Mouse (Mus musculus) heart, postnatal 14 days (tissue): ENCODE measurements at regions not wholly inside any gene's neighbourhood (a gene's known extent, or its start where the extent isn't known, plus 50 kb on each side); places are given as distances from the start of the nearest gene placed in this dataset.

Source experiments
- DNase-seq, 2 experiments: peaks; one replicate each; pipeline ENCODE4 v3.0.0; 2021 to 2022
- intact Hi-C: fragments of 180-260 bp; cut with DNase I; formaldehyde crosslinking; loops from one replicate; pipeline ENCODE4 v1.15.1; 2025

DNA sequence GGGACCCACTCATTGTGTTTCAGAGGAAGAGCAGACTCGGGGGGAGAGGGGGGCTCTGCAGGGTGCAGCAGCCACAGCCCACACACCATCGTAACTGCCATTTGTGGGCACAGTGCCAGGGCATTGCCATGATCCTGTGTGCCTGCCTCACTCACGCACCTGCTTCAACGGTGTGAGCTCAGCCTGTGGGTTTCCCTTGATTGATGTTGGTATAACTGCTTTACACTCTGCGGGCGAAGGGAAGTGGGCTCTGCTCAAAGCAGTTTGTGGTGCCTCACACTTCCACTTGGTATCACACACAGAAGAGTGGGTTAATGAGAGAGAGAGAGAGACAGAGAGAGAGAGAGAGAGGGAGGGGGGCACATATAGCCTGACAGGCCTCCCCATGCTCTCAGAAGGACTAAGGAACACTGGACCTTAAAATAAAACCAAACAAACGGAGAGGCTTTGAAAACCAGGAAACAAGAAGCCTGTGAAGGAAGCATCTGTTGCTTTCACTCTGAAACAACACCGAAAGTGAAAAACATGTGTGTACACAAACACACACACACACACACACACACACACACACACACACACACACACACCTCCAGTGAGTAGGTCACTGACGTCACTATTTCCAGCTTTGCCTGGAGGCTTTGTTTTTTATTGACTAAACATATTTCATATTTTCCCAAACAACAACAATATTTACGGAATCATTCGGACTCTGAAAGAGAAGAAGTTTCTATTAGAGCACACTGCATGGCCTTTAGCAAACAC is 255.4 kb downstream of the Gm11361 start:
- intact Hi-C loops, result no loop called here
- peak in 1 of 2 experiments; percentile 27 for DNase-seq

DNA sequence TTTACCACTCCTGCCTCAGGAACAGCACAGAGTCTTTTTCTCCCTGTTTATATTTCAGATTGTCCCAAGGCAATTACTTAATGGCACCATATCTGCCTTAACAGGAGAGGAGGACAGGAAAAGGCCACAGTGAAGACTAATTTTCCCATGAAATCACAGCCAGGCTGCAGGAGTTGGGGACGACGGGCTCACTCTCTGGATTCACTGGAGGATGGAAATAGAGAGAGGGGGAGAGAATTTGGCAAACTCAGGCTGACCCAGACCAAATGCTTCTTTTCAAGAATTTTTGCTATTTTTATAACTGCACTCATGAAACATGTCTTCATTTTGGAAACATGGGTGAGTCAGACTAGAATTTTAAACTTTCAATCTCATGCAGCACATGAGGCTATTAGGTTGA is 250.9 kb downstream of the Gm11361 start:
- DNase-seq, result peak in 1 of 2 experiments; percentile 18
- intact Hi-C loops, result loop anchor here (5.0 kb wide), 1 partner anchor 86 kb away; no protein-coding TSS in a partner anchor

DNA sequence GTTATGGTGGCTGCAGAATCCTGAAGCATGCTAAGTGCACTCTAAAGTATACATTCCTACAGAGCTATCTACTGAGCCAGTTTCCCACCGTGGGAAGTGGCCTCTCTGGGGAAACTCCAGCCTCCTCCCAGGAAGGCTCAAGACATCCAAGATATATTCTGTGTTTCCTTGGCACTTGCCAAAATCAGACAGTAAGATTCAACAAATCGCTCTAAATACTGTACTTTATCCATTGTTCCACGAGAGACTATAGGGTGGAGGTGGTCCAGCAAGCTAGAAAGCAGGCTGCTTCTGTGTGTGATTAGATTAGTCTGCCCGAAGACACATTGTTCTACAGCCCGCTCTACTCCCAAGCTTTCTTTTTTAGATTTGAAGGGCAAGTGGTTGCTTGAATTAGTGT is 250.5 kb downstream of the Gm11361 start:
- intact Hi-C loops, result loop anchor here (5.0 kb wide), 1 partner anchor 85 kb away; no protein-coding TSS in a partner anchor
- no peak for DNase-seq

DNA sequence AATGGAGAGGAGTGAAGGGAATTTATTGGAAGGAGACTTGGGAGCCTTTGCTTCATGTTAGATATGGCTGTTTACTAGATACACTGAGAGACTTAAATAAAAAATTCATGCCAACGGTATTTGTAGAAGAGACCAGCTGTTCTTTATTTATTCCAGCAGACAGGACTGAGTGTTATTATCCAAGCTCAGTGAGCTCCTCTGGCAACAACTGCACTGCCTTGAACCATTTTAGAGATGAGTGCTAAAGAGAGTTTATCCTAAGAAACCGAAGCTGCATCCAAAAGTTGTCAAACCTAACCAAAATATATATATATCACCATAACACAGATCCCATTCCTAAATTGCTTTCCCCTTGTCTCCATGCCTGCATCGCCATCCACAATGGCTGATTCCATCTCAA is 247.0 kb downstream of the Gm11361 start:
- no peak for DNase-seq
- intact Hi-C loops, result loop anchor here (5.0 kb wide), 1 partner anchor 448 kb away; the partner anchor contains the start of gene Sox4

DNA sequence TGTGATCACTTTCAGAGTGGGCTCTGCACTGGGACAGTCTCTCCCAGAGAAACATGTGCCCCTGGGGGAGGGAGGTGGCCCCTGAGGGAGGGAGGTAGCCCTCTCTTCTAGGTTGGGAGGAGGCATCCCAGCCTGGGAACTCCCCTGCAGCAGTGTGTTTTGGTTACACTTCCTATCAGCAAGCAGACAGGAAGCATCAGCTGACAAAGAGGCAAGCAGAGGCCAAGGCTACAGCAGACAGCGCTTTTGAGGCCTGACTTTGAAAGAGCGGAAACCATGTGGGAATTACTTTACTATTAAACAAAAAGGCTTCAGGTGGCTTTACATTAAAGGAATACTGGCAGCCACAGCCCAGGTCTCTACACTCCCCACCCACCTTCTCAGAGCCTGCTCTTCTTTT is 244.8 kb downstream of the Gm11361 start:
- intact Hi-C loops, result loop anchor here (5.0 kb wide), 1 partner anchor 450 kb away; the partner anchor contains the start of gene Sox4
- peak; percentile 48 to 50 for DNase-seq

DNA sequence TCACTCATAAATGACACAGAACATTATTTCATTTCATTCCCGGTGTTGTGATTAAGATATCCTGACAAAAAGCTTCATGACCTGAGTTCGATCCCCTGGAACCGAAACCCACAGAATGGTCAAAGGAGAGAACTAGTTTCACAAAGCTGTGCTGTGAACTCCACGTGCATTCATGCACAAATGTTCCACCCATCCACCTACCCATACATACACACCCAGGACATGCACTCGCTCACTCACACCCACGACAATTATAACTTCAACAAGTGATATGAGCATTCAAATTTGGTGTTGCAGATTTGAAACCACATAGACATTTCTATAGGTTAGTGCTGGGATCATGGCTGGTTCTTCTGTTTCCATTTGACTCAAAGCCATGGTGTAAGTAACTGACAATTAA is 243.4 kb downstream of the Gm11361 start:
- intact Hi-C loops, result loop anchor here (5.0 kb wide), 1 partner anchor 452 kb away; the partner anchor contains the start of gene Sox4

DNA sequence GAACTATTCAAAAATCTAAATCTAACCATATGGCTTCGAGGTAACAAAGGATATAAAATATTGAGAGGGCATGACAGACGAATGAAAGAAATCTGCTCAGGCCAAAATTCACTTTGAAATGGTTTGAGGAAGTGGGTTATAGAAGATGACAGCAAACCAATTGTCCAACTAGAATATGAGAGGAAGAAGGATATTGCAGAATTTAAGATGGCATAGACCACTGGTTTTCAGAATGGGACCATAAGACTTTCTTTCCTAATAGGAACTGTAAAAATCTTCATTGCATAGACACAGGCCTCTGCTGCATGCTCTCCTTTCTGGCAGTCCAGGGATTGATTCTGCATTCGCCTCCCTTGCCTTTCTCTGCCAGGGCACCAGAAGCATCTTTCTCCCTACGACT is 240.2 kb downstream of the Gm11361 start:
- intact Hi-C loops, result no loop called here
- no peak for DNase-seq

More for the DNA sequence above, 243.4 kb downstream of the Gm11361 start:
- no peak for DNase-seq

DNA sequence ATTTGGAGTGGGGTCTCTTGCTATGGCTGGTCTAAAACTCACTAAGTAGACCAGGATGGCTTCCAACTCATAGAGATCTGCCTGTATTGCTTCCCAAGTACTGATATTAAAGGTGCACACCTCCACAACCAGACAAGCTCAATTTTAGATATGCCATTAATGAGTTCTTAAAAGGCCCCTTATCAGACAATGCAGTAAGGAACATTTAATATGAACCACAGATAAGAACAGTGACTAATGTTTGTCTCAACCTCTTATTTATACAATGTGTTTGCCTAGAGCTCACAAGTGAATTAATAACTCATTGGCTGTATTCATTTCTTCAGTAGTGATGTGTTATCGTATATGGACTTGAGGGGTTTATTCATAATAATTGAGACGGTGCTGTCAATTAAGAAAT is 234.7 kb downstream of the Gm11361 start:
- intact Hi-C loops, result no loop called here
- no peak for DNase-seq

DNA sequence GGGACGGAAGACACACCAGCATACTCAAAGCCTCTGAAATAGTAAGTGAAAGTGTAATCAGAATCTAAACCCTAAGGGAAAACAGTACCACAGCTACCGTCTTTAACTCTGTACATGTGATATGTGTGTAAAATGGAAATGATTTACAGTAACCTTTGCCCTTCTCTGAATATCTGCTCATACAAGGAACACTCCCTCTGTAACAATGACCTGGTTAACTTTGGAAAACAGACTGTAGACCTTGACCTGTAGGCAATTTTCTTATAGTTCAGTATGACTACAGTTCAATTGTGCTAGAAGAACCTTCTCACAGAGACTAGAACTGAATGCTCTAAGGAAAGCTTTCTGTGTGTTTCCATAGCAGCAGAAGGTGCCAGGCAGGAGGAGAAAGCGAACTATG is 226.4 kb downstream of the Gm11361 start:
- intact Hi-C loops, result no loop called here
- no peak for DNase-seq

DNA sequence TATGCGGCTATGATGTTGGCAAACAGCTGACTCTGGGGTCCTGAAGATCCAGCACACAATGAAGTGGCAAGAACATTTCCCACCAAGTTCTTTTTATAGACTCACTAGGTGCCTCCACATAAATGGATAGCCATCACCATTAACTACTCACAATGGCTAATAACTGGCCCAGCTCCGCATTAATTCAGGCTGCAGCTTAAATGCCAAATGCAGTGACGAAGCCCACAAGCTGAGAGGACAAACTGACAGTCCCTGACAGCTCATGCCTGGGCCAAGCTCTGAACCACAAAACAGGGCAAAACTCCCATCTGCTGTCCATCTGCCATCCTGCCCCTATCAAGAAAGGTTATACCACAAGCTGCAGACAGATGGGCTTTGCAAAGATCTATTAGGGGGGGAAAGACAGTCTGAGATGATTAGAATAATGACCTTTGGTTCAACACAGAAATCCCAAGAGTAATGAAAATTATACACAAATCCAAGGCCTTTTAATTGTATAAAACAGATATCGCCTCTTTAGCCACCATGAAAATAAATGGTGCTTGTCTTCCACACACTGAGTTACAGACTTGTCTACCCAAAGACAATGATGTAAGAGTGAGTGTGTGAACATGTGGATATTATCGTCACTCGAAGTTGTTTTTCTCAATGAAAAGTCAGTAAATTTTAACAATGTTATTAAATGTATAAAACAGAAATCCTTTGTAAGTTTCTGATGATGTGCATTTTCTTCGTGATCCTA is 224.1 kb downstream of the Gm11361 start:
- DNase-seq, result no peak
- intact Hi-C loops, result no loop called here

DNA sequence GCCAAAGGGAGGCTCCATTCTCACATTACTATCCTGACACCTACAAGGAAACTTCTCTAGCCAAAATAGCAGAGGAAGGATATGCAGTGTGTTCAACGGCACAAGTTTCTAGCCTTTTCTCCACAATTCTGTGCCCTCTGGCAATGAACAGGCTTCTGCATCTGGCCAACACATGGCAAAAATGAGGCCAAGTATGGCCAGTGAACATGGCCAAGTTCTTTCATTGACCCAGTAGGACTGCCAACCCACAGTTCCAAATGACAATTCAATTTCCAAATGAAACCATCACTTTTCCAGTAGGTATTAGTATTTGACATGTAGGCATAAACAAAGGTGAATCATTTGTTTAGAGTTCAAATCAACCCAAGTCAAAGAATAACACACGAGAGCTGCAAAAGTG is 208.8 kb downstream of the Gm11361 start:
- DNase-seq, result no peak
- intact Hi-C loops, result no loop called here

DNA sequence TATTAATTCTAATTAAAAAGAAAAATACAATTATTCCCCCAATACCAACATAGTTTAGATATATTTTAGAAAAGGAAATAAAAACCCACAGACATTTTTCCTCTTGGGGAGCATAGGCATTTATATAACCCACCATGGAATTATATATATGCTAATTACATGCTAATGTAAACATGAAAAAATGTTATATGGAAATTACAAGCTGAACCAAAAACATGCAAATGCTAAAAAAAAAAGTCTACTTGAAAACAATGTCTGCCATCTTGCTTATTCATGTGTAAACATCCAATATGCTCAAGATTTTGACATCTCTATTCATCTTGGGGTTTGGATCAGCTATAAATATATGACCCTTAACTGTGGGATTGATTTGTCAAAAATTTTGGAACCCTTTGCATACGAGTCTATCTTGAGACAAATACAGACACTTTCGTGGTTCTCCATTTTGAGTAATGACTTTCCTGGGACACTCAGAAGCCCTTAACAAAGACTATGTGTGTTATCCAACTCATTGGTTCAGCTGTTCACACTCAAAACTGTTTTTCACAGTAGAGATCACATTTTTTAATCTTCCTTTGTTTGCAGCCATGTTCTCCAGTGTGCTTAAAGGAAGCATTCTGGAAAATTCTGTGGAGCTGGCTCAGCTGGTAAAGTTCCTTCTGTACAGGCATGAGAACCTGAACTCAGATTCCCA is 208.0 kb downstream of the Gm11361 start:
- intact Hi-C loops, result no loop called here
- no peak for DNase-seq

DNA sequence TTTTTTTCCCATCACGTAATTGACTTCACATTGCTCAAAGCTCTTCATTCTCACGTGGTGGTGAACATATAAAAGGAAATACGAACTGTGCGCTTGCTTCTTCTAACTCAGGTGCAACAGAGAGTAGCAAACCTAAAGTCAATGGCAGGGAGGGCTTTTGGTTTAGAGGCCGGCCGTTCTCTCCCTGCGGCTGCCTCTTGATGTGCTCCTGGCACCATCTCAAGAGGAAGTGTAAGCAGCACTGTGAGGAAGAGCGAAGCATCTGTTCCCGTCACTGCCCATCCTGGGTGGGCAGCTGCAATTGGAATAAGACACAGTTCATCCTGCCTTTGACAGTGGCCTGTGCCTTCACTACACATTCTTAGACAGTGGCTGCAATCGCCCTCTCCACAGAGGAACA is 204.0 kb downstream of the Gm11361 start:
- intact Hi-C loops, result no loop called here
- no peak for DNase-seq

DNA sequence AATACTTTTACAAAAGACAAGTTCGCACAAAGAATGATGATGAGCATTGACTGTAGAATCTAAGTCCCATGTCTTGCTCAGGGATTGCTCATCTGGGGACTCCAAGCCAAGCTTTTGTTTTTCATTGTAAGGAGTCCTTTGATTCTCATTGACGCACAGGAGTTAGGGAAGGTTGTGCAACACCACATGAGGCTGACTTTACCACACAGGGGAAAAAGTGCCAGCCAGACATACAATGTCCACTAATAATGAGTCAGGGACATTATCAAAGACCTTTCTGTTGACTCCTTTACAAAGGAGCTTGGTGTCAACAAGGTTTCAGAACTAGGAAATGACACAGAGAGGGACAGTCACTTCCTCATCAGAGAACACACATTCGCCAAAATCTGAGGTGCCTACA is 200.1 kb downstream of the Gm11361 start:
- no peak for DNase-seq
- intact Hi-C loops, result no loop called here

DNA sequence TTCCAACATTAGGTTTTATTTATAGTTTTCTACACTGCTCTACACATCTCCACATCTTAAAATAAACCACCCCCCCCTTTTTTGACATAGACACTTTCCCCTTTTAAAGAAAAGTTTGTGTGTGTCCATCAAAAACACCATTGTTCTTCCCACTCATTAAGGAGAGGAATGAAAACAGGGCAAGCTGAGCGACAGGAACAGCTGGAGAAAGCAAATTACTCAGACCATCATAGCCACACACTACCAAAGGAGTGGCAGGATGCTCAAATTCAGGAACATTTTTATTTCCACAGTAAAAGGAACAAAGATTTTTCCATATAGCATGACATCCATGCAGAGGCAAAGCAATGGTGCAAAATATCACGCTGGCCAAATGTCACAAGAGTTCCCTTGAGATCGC is 198.6 kb downstream of the Gm11361 start:
- intact Hi-C loops, result no loop called here
- DNase-seq, result no peak

DNA sequence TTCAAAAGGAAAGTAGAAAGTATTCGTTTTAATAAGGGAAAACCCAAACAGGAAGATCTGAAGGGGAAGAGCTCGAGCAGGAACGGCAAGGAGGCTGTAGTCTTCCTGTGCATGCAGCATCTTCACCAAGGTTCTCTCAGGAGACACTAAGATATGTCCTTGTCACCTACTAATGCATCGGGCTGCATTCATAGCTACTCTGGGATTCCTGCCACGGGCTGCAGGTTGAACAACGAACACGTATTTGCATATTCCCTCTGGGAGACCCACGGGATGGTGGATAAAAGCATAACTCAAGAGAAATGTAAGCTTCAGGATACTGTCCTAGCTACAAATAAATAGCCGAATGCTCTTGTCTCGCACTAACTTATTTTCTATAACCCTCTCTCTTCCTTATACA is 197.7 kb downstream of the Gm11361 start:
- intact Hi-C loops, result no loop called here
- no peak for DNase-seq

DNA sequence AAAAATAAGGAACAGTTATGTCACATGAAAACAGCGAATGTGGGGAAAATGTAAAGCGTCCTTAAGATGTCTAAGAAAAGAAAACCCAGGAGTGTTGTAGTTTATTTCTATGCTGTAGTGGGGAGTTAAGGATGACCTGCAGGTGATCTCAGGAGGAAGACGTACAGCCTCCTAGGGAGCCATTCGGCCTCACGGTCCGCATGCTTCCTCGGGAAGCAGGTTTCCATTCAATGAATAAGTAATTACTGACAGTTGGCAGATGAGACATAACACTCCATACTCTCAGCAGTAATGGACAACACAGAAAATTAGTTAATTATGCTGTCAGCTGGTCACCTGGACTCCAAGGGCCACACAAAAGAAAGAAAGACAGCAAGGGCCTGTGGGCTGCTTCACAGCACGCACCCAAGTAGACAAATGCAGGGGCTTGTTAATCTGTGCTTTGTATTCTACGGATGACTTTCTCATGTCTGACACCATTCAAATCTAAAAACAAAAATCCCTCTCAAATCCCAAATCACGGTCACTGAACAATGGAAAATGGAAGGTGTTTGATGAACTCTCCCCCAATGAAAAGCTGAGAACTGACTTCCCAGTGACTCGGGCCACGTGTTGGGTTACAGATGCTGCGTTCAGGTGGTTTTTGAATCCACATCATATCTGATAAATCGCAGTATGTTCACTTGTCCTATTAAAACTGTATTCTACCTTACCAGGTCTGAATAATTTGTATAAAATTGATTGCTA is 193.5 kb downstream of the Gm11361 start:
- no peak for DNase-seq
- intact Hi-C loops, result no loop called here

DNA sequence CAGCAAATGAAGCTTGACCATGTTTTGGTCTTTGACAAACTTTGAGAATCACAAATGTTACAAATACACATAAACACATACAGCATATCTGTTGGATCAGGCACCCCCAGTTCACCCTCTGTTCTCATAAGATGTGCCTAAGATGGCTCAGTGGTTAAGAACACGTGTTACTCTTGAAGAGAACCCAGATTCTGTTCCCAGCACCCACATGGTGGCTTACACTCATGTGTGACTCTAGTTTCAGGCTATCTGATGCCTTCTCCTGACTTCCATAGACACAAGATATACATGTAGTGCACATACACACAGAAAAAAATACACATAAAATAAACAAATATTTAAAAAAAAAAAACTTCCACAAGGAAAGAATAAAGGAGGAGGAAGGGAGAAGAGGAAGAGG is 191.7 kb downstream of the Gm11361 start:
- intact Hi-C loops, result no loop called here

DNA sequence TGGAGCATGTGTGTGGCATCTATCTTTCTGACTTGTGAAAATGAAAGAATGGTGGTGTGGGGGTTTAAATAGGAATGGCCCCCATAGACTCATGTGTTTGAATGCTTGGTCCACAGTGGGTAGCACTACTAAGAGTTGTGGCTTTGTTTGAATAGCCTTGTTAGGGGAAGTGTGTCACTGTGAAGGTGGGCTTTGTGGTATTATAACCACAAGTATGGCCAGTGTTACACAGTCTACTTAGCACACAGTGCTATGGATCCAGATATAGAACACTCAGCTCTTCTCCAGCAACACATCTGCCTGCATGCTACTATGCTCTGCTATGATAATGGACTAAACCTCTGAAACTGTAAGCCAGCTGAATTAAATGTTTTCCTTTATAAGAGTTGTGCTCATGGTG is 184.9 kb downstream of the Gm11361 start:
- intact Hi-C loops, result no loop called here
- no peak for DNase-seq

More for the DNA sequence above, 191.7 kb downstream of the Gm11361 start:
- DNase-seq, result no peak

DNA sequence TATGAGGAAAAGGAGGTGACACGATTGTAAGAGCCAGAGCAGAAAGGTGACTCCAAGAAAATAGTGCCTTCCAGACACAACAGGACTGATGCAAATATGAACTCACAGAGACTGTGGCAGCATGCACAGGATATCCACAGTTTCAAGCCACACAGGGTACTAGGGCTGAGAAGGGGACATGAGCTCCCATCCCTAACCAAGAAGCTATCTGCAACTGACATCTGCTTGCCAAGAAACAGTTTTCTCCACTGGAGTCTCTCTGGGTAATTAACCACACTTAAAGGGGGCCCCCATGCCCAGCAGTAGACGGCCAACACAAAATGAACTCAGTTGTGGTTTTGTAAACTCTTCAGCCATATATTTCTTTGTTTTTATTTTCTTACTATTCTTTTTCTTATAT is 176.1 kb downstream of the Gm11361 start:
- intact Hi-C loops, result no loop called here
- no peak for DNase-seq
